Mouse (Mus musculus): ENCODE data around the gene Aqp5. TPM values are rescaled to one million over a fixed set of nuclear protein-coding genes. Genes with fewer than 3 reads are reported as not detected.

Gene Aqp5
- polyA plus RNA-seq, 1 experiment = 1.3 TPM

DNA sequence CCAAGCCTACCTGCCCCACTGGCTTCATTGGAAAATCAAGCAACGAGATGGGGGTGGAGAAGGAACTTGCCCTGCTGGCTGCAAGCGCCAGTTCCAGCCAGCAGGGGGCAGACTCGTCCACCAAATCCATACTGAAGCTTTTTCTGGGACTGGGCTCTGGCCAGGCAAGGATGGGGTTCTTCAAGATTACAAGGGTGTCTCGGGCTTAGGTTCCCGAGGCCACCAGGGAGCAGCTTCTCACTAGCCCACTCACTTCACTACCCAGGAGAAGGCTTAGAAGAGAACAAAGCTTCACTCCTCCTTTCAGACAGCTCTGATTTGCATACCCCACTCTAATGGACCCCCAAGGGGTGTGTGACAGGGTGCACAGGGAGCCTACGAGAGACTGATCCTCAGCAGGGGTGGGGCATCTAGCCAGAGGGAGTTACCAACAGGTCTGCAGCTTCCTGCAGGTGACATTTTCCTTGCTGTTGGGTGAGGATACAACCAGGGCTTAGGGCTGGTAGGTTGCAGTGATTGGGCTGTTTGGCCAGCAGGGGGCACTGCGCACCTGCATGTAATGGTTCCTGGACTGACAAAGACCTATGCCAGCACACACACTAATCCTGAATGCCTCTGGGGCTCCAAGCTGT is 5.6 kb downstream of the Aqp5 start:
- peak; percentile 66 for DNase-seq (ENCODE audit: low spot score)

DNA sequence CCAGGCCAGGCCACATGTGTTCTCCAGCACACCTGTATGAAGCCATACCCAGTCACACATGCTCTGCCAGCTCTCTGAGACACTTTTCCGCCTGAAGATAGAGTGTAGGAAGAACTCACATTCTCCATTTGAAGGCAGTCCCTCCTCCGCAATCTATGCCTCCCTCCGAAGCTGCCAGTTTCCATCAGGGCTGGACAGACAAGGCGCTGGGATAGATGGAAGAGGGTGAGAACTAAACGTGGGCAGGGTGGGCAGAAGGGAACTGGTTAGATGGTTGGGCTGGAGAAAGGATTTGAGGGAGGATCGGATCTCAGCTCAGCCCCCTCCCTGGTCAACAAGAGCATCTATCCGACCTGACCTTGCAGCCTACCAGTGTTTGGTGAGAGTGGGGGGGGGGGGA is 6.3 kb downstream of the Aqp5 start:
- no peak for DNase-seq (ENCODE audit: low spot score)

- no peak for DNase-seq (ENCODE audit: low spot score)
Measured at GRCm38 (mm10) chr15:99597596-99597995, 7.0 kb downstream of the Aqp5 start.

GRCm38 (mm10) chr15:99599245-99600070 is 8.9 kb downstream of the Aqp5 start:
- DNase-seq (ENCODE audit: low spot score) = no peak

- DNase-seq (ENCODE audit: low spot score) = no peak
Measured at GRCm38 (mm10) chr15:99600986-99601822, 10.6 kb downstream of the Aqp5 start, which contains the start of gene Aqp6. Gene Aqp6, plus strand, starts transcription at chr15:99601400.

DNA sequence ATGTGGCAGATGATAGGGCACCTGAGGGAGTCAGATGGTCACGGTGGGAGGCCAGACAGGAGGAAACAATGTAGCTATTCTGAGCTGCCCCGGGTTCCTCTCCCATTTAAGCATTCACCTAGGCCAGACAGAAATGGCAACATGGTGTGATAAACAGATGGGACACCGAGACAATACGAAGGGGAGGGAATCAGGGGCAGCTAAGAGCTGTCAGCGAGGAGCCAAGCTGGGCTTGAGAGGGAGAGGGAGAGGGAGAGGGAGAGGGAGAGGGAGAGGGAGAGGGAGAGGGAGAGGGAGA is 11.2 kb downstream of the Aqp5 start:
- DNase-seq (ENCODE audit: low spot score) = no peak

- DNase-seq (ENCODE audit: low spot score) = no peak
Measured at GRCm38 (mm10) chr15:99602206-99602820, 11.7 kb downstream of the Aqp5 start.

- no peak for DNase-seq (ENCODE audit: low spot score)
Measured at GRCm38 (mm10) chr15:99603216-99603615, 12.6 kb downstream of the Aqp5 start.

DNA sequence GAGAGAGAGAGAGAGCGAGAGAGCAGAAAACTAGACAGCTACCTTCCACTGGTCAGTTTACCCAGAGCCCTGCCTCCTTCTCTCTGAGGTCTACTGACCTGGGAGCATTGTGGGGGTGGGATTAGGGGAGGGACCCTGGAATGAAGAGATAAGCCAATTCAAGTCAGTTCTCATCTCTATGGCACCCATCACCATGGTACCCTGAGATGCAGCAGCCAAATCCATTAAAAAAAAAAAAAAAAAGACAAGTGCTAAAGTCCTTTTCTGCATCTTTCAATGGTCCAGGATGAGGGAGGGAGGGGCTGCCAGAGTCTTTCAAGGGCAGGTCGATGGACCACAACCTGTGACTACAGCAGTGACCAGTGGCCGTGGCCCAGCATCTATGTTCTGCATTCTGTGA is 15.0 kb downstream of the Aqp5 start:
- DNase-seq (ENCODE audit: low spot score) = no peak

- DNase-seq (ENCODE audit: low spot score) = no peak
Measured at GRCm38 (mm10) chr15:99606515-99606914, 15.9 kb downstream of the Aqp5 start.

DNA sequence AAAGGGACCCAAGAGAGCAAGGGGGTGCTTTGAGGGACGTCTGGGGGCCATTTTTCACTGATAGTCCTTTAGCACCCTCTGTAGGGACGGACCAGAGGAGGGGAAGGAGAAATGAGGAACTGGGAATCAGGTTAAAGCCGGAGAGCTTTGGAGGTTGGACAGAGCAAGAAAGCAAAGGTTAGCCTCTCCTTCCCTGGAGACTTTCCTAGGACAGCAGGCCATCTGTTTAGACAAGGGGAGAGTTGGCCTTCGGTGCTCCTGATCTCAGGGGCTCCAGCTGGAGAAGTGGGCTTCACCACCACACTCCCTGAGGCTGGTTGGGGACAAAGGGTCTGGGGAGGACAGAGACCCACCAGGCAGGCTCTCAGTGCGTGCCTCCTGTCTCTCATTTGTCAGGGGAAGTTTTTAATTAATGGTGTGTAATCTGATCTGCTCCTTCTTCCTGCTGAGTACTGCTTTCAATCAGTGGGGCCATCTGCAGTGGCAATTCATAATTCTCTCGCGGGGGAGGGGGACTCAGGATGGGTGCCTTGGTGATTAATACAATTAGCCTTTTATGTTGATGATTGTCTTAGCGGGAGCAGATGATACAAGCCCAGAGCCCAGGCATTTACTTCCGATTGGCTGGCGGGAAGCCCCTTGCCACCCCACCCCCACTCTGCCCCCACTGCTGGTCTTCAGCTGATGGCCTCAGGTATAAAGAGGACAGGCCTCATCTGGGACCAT is 17.0 kb downstream of the Aqp5 start:
- no peak for DNase-seq (ENCODE audit: low spot score)

GRCm38 (mm10) chr15:99608382-99609125 is 18.0 kb downstream of the Aqp5 start:
- no peak for DNase-seq (ENCODE audit: low spot score)

DNA sequence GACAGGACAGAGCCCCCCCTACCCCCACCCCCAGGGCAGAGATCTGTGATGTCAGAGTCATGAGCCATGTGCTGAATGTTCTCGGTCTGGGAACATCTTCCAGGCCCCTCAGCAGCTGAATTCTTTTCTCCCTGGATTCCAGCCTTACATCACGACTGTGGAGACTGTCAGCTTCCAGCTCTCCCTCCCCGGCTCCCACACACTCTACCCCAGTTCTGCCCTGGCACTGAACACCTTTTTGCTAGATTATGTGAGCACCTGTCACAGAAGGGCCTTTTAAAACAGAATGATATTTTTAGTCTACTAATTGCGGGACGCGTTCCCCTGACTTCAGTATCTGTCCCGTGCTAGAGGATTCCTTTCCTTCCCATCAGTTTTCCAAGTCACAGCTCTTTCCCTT is 21.0 kb downstream of the Aqp5 start:
- DNase-seq (ENCODE audit: low spot score) = no peak

- DNase-seq (ENCODE audit: low spot score) = no peak
Measured at GRCm38 (mm10) chr15:99614273-99614672, 23.7 kb downstream of the Aqp5 start.

GRCm38 (mm10) chr15:99614753-99615152 is 24.2 kb downstream of the Aqp5 start:
- DNase-seq (ENCODE audit: low spot score) = no peak

DNA sequence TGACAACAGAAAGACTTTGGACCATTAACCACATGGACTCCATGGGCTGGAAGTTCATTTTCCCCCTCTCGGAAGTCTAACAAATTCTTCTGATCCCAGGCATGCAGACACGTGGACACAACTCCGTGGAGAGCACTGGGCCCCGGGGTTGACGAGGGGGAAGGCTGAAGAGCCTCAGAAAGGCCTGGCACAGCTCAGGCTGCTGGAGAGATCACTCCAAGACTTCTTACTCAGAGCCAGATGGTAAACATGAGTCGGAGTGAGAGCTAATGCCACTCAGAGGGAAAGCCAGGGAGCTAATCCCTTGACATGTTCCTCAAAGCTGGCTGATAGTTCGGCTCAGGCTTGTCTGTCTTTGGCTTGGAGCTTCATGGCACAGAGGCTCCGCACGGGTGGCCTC is 24.7 kb downstream of the Aqp5 start:
- no peak for DNase-seq (ENCODE audit: low spot score)

DNA sequence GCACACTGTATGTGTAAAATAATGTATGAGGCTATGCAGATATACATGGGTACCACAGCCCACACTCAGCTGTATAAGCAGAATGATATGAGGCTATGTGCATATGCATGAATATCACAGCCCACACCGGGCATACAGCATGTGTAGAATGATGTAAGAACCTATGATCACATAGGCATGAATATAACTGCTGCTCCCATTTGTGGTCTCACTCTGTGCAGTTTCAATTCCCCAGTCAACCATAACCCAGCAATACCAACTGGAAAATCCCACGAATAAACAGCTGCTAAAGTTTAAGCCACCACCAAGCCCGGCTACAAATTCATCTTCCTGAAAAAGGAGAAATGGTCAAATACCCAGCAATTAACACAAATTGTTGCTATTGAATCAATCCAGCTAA is 28.0 kb downstream of the Aqp5 start:
- no peak for DNase-seq (ENCODE audit: low spot score)

DNA sequence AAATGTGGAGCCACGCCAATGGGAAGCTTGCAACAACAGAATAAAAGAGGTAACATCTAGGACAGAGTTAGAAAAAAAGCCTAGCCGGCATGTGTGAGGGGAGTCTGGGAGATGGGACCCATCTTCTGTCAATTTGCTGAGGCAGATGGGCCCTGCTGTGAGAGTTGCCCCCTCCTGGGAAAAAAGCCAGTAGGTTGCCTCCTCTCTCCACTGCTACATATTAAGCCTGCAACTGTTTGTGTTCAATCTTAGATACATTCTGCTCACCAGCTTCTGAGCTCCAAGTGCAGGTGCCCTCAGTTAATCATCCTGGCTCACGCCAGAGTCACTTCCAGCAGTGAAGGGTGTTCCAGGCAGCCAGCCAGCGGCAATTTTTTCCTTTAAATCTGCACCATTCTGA is 29.2 kb downstream of the Aqp5 start:
- DNase-seq (ENCODE audit: low spot score) = no peak

- no peak for DNase-seq (ENCODE audit: low spot score)
Measured at GRCm38 (mm10) chr15:99622063-99622462, 31.5 kb downstream of the Aqp5 start.

- no peak for DNase-seq (ENCODE audit: low spot score)
Measured at GRCm38 (mm10) chr15:99631618-99632017, 41.0 kb downstream of the Aqp5 start.

GRCm38 (mm10) chr15:99634702-99635101 is 44.1 kb downstream of the Aqp5 start:
- DNase-seq (ENCODE audit: low spot score) = no peak

Measured in urinary bladder, adult 2 months (tissue).